8 mouse cellular contexts compared by ENCODE assay signal in genomic region chr13:98027641-98028204, GRCm38 (mm10).
DNase-seq lines count a peak whose midpoint lies in the region; ATAC-seq lines count a peak whose summit lies in the region.

No protein-coding gene starts in this region.

- peaks cover 13% of the 10 kb centered on the region for H3K4me1 ChIP-seq in neural tube, embryonic 13.5 days (replicated peaks)
- H3K4me1 ChIP-seq in hindbrain, embryonic 14.5 days (replicated peaks; ENCODE audit: control insufficient read depth, insufficient read depth, low read length) = peaks cover 8% of the 10 kb centered on the region

- H3K27me3 ChIP-seq in neural tube, embryonic 13.5 days = no peaks in the 10 kb centered on the region
- no peaks in the 10 kb centered on the region for H3K27me3 ChIP-seq in hindbrain, embryonic 14.5 days (ENCODE audit: control insufficient read depth, insufficient read depth, low read length)

- WGBS in neural tube, embryonic 13.5 days = 76% methylated on average over 12 of the region's 12 CpGs
- 83% methylated on average over 12 of the region's 12 CpGs for WGBS in hindbrain, embryonic 14.5 days

- H3K4me3 ChIP-seq in neural tube, embryonic 13.5 days = no peak overlapping the region
- no peak overlapping the region for H3K4me3 ChIP-seq in hindbrain, embryonic 14.5 days (replicated peaks; ENCODE audit: low read length)

- H3K27ac ChIP-seq in neural tube, embryonic 13.5 days (replicated peaks) = no peak overlapping the region
- no peak overlapping the region for H3K27ac ChIP-seq in hindbrain, embryonic 14.5 days

- H3K9me3 ChIP-seq in neural tube, embryonic 13.5 days = no peaks in the 10 kb centered on the region
- no peaks in the 10 kb centered on the region for H3K9me3 ChIP-seq in hindbrain, embryonic 14.5 days (ENCODE audit: control insufficient read depth, low read length)

- H3K9ac ChIP-seq in neural tube, embryonic 13.5 days = no peak overlapping the region
- no peak overlapping the region for H3K9ac ChIP-seq in hindbrain, embryonic 14.5 days

- 0 out of 2 replicates have a peak, but pooled peaks have one; percentile 32 for ATAC-seq in neural tube, embryonic 13.5 days (ENCODE audit: low read depth)
- ATAC-seq in megakaryocyte progenitor cell, adult 5-6 weeks (replicated peaks; ENCODE audit: poor library complexity) = peak; percentile 56
- no peak for ATAC-seq in hindbrain, embryonic 14.5 days (ENCODE audit: low FRiP score)

- H3K36me3 ChIP-seq in neural tube, embryonic 13.5 days = no peaks in the 10 kb centered on the region
- no peaks in the 10 kb centered on the region for H3K36me3 ChIP-seq in hindbrain, embryonic 14.5 days (replicated peaks; ENCODE audit: control insufficient read depth, insufficient read depth)

- no peak overlapping the region for H3K4me2 ChIP-seq in neural tube, embryonic 13.5 days
- H3K4me2 ChIP-seq in hindbrain, embryonic 14.5 days (replicated peaks) = no peak overlapping the region

- DNase-seq in neural tube, embryonic 10.5 days (ENCODE audit: extremely low spot score, low spot score) = no peak
- peak; percentile 60 for DNase-seq in gastrocnemius, postnatal 10 days
- DNase-seq in kidney, adult 8-10 months = peak; percentile 69 to 74
- no peak for DNase-seq in hindbrain, embryonic 14.5 days (ENCODE audit: low spot score)
- no peak for DNase-seq in frontal cortex, postnatal 10 days (ENCODE audit: low spot score in 2 of 2)
- no peak for DNase-seq in retina, postnatal 1 day

Comparison
In these comparisons a context has a peak if more than half of its experiments do, and no peak if none do; other contexts are left out.
1. DNase-seq: peak in gastrocnemius, postnatal 10 days (single experiment) and kidney, adult 8-10 months (2 of 2); none in neural tube, embryonic 10.5 days (single experiment), hindbrain, embryonic 14.5 days (single experiment), frontal cortex, postnatal 10 days (0 of 2) and retina, postnatal 1 day (single experiment).